Mouse (Mus musculus) kidney, embryonic 14.5 days (tissue): ENCODE measurements around the gene Golt1a. TPM values are rescaled to one million over a fixed set of nuclear protein-coding genes. Genes with fewer than 3 reads are reported as not detected.
A peak's percentile ranks its signal among the peaks of the same experiment; 100 is the strongest.

Source experiments
- ATAC-seq: fragments of 200-750 bp; cut with Nextera tagmentation; 2 replicates; pipeline ENCODE4 v1.8.0; 2017; ENCODE audit warnings: moderate number of reproducible peaks, mild to moderate bottlenecking, moderate TSS enrichment, moderate library complexity; ENCODE audit not compliant: low FRiP score, low TSS enrichment
- H3K27ac ChIP-seq: fragments of 300-500 bp; sonication (generic); 2 replicates; pipeline ENCODE4 v1.5.1; 2014; ENCODE audit warnings: low read depth, mild to moderate bottlenecking, low read length, moderate library complexity, mixed read lengths
- H3K27me3 ChIP-seq: fragments of 300-500 bp; sonication (generic); 2 replicates; pipeline ENCODE4 v1.6.1; 2014; ENCODE audit warnings: mild to moderate bottlenecking, low read length; ENCODE audit not compliant: control insufficient read depth, insufficient read depth
- H3K36me3 ChIP-seq: fragments of 300-500 bp; sonication (generic); 2 replicates; pipeline ENCODE4 v1.6.1; 2014; ENCODE audit warnings: low read length, mixed read lengths; ENCODE audit not compliant: control insufficient read depth, insufficient read depth
- H3K4me1 ChIP-seq: fragments of 300-500 bp; sonication (generic); 2 replicates; pipeline ENCODE4 v1.6.1; 2014; ENCODE audit warnings: low read length, mixed read lengths; ENCODE audit not compliant: control insufficient read depth, insufficient read depth
- H3K4me2 ChIP-seq: fragments of 300-500 bp; sonication (generic); replicated peaks from 2 replicates; pipeline ENCODE4 v1.6.1; 2014; ENCODE audit warnings: low read depth, mild to moderate bottlenecking, low read length
- H3K4me3 ChIP-seq: fragments of 300-500 bp; sonication (generic); 2 replicates; pipeline ENCODE4 v1.5.1; 2014; ENCODE audit warnings: mild to moderate bottlenecking, low read length
- H3K9ac ChIP-seq: fragments of 300-500 bp; sonication (generic); 2 replicates; pipeline ENCODE4 v1.6.1; 2014; ENCODE audit warnings: low read depth, mild to moderate bottlenecking, low read length, moderate library complexity
- H3K9me3 ChIP-seq: fragments of 300-500 bp; sonication (generic); 2 replicates; pipeline ENCODE4 v1.6.1; 2016; ENCODE audit warnings: low read length; ENCODE audit not compliant: control insufficient read depth
- WGBS: fragments of 180-500 bp; shearing (Covaris S2); extraction: QIAGEN DNeasy Blood & Tissue Kit; methylation state at CpG from one replicate; pipeline ENCODE4 v1.1.7; 2014; 5-methylcytosine and 5-hydroxymethylcytosine counted together
- polyA plus RNA-seq: library from polyadenylated mRNA; unstranded; fragments of >200 nt; fragmentation: Nextera tagmentation; extraction: Ambion mirVana; gene quantifications from 2 replicates; pipeline ENCODE4 v1.2.1, GENCODE M21; 2014

Gene Golt1a
- polyA plus RNA-seq, 1 experiment from 2014 or later: 6.1 TPM

DNA sequence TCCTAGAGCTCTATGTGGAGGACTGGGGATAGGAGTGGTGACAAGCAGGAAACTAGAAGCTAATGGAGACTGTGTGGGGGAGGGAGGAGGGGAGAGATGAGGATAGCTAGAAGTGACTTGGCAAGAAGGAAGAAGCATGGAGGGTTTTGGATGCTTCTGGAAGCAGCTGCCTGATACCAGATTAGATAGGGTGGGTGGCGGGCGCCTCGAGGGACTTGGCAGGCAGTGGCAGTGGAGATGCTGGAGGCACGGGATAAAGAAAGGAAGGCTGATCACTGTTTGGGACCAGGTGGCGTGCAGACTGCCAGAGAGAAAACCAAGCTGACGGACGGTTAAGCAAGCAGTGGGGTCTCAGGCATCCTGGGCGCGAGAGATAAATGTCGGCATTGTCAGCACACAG, 2.3 kb downstream of the Golt1a start:
- Histone ChIP-seq H3K4me1 (peaks cover 8% of the 10 kb centered on the region), H3K4me3 (no peak overlapping the region), H3K9ac (0 out of 2 replicates have a peak overlapping the region, but pooled peaks have one; percentile 18), H3K27me3 (no peaks in the 10 kb centered on the region), H3K36me3 (no peaks in the 10 kb centered on the region), H3K27ac (no peak overlapping the region), H3K4me2 (no peak overlapping the region), H3K9me3 (no peaks in the 10 kb centered on the region)
- 30% methylated on average over 10 of the region's 10 CpGs for WGBS
- ATAC-seq: no peak

DNA sequence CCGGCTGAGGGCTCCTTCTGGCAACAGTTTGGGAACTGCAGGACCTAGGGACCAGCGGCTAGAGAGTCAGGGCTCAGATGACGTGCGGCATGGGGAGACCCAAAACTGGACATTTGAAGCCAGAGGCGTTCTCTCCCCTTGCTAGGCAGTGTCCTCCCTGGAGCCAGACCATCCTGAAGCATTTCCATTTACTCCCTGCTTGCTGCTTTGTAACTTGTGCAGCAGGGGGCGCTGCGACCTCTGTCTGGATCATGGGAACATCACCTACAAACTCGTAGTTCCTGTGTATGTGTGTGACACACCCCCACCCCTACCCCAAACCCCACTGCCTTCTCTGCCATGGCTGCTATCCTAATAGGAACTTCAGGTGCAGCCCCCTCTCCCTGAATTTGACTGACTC, 4.8 kb downstream of the Golt1a start:
- ATAC-seq: no peak
- Histone ChIP-seq H3K27ac (no peak overlapping the region), H3K4me3 (no peak overlapping the region), H3K4me2 (no peak overlapping the region), H3K27me3 (no peaks in the 10 kb centered on the region), H3K4me1 (peaks cover 8% of the 10 kb centered on the region), H3K36me3 (no peaks in the 10 kb centered on the region), H3K9me3 (no peaks in the 10 kb centered on the region), H3K9ac (no peak overlapping the region)
- 23% methylated on average over 8 of the region's 8 CpGs for WGBS

GRCm38 (mm10) chr1:133315775-133316174, 6.2 kb downstream of the Golt1a start:
- no peaks in the 10 kb centered on the region for H3K9me3 ChIP-seq
- no peaks in the 10 kb centered on the region for H3K27me3 ChIP-seq
- H3K4me3 ChIP-seq: no peak overlapping the region
- no peak overlapping the region for H3K9ac ChIP-seq
- 81% methylated on average over 6 of the region's 6 CpGs for WGBS
- H3K27ac ChIP-seq: no peak overlapping the region
- no peak for ATAC-seq
- no peaks in the 10 kb centered on the region for H3K36me3 ChIP-seq
- H3K4me1 ChIP-seq: peaks cover 8% of the 10 kb centered on the region
- no peak overlapping the region for H3K4me2 ChIP-seq

DNA sequence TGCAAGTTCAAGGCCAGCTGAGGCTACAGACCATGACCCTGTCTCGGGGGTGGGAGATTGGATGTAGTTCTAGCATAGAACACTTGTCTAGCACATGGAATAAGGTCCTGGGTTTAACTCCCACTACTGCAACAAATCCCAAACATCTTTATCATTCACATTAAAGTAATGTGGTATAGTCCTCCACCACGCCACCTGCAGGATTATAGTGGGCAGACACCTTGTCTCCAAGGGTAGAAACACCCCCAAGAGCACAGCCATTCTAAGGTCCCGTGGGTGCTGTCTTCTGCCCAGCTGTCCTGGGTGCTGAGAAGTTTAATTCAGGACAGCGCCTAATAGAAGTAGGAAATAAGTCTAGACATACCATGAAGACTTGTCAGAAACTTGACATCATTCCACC, 7.0 kb downstream of the Golt1a start:
- H3K36me3 ChIP-seq: no peaks in the 10 kb centered on the region
- 83% methylated on average over 4 of the region's 4 CpGs for WGBS
- no peaks in the 10 kb centered on the region for H3K9me3 ChIP-seq
- no peaks in the 10 kb centered on the region for H3K27me3 ChIP-seq
- no peak for ATAC-seq
- no peak overlapping the region for H3K27ac ChIP-seq
- peaks cover 8% of the 10 kb centered on the region for H3K4me1 ChIP-seq
- H3K4me3 ChIP-seq: no peak overlapping the region
- no peak overlapping the region for H3K4me2 ChIP-seq
- no peak overlapping the region for H3K9ac ChIP-seq

- Histone ChIP-seq H3K36me3 (no peaks in the 10 kb centered on the region), H3K27me3 (no peaks in the 10 kb centered on the region), H3K9me3 (no peaks in the 10 kb centered on the region), H3K4me2 (no peak overlapping the region), H3K4me1 (peaks cover 5% of the 10 kb centered on the region; the same call in 1 of the 2 replicates), H3K4me3 (no peak overlapping the region), H3K9ac (no peak overlapping the region), H3K27ac (no peak overlapping the region)
- ATAC-seq: no peak
- 76% methylated on average over 1 of the region's 1 CpGs for WGBS
These were observed 7.5 kb downstream of the Golt1a start for GRCm38 (mm10) chr1:133317149-133317548.

GRCm38 (mm10) chr1:133321267-133321925, 11.8 kb downstream of the Golt1a start, which contains the start of gene Kiss1:
Kiss1 (plus strand) TSS chr1:133321875.
- Histone ChIP-seq H3K9ac (no peak within 1 kb of the TSS), H3K4me3 (no peak within 1 kb of the TSS), H3K4me1 (no peaks in the 10 kb centered on the region), H3K27me3 (no peaks in the 10 kb centered on the region), H3K27ac (no peak within 1 kb of the TSS), H3K36me3 (no peaks in the 10 kb centered on the region), H3K9me3 (no peaks in the 10 kb centered on the region), H3K4me2 (no peak within 1 kb of the TSS)
- no peak for ATAC-seq
- WGBS: 82% methylated on average over 13 of the region's 13 CpGs

DNA sequence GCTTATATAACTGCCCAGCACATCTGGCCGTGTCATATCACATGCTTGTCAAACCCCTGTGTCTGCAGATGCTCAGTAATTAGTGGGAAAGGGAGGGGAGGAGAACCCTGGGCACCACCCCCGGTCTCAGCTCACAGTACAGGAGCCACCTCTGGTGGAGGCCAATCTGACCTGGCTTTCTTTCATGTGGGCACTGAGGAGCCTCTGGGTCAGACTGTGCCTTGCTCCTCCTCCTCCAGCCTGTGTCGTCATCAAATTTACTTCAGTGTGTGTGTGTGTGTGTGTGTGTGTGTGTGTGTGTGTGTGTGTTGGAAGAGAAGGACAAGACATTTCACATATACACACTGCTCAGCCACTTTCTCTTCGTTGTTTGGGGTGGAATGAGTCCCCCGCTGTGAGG, 13.7 kb downstream of the Golt1a start:
- no peak overlapping the region for H3K4me2 ChIP-seq
- ATAC-seq: no peak
- H3K36me3 ChIP-seq: no peaks in the 10 kb centered on the region
- H3K27ac ChIP-seq: no peak overlapping the region
- H3K9me3 ChIP-seq: no peaks in the 10 kb centered on the region
- H3K27me3 ChIP-seq: peaks cover 6% of the 10 kb centered on the region; the same call in 1 of the 2 replicates
- H3K4me3 ChIP-seq: no peak overlapping the region
- H3K9ac ChIP-seq: no peak overlapping the region
- H3K4me1 ChIP-seq: no peaks in the 10 kb centered on the region
- 38% methylated on average over 5 of the region's 5 CpGs for WGBS

- 69% methylated on average over 8 of the region's 8 CpGs for WGBS
- Histone ChIP-seq H3K27ac (no peak overlapping the region), H3K9ac (no peak overlapping the region), H3K36me3 (no peaks in the 10 kb centered on the region), H3K4me2 (no peak overlapping the region), H3K4me3 (no peak overlapping the region), H3K9me3 (no peaks in the 10 kb centered on the region), H3K4me1 (no peaks in the 10 kb centered on the region), H3K27me3 (peaks cover 26% of the 10 kb centered on the region; the same call in 1 of the 2 replicates)
- no peak for ATAC-seq
These were observed 16.4 kb downstream of the Golt1a start for GRCm38 (mm10) chr1:133325951-133326350.

- ATAC-seq: no peak
- 66% methylated on average over 5 of the region's 5 CpGs for WGBS
These were observed 17.5 kb downstream of the Golt1a start for GRCm38 (mm10) chr1:133327094-133327493.

More at GRCm38 (mm10) chr1:133327094-133327493, 17.5 kb downstream of the Golt1a start:
- no peak overlapping the region for H3K27ac ChIP-seq
- no peaks in the 10 kb centered on the region for H3K4me1 ChIP-seq
- H3K36me3 ChIP-seq: no peaks in the 10 kb centered on the region
- peaks cover 33% of the 10 kb centered on the region; the same call in 1 of the 2 replicates for H3K27me3 ChIP-seq
- no peaks in the 10 kb centered on the region for H3K9me3 ChIP-seq
- H3K9ac ChIP-seq: no peak overlapping the region
- no peak overlapping the region for H3K4me3 ChIP-seq
- H3K4me2 ChIP-seq: no peak overlapping the region
